Mouse (Mus musculus): ENCODE measurements around the gene Shank2. TPM values are rescaled to one million over a fixed set of nuclear protein-coding genes. Genes with fewer than 3 reads are reported as not detected.

The Shank2 gene
- 0.20 and 0.40 TPM in 2 replicates for polyA plus RNA-seq (2014; fragmentation: Nextera tagmentation; extraction: Ambion mirVana)

- H3K4me2 ChIP-seq, result no peak within 1 kb of the TSS
- 65% methylated on average over 3 of the region's 3 CpGs for WGBS (ENCODE audit: insufficient replicate concordance)
- H3K36me3 ChIP-seq (ENCODE audit: control insufficient read depth, insufficient read depth, low read length), result no peaks in the 10 kb centered on the region
- H3K4me1 ChIP-seq (ENCODE audit: control insufficient read depth, insufficient read depth, low read length), result no peaks in the 10 kb centered on the region
- no peaks in the 10 kb centered on the region for H3K27me3 ChIP-seq (ENCODE audit: control insufficient read depth, insufficient read depth, low read length)
- ATAC-seq (replicated peaks; ENCODE audit: insufficient number of reproducible peaks, low FRiP score, low TSS enrichment), result no peak
- H3K27ac ChIP-seq (ENCODE audit: low read depth, low read length), result no peak within 1 kb of the TSS
- no peak within 1 kb of the TSS for H3K9ac ChIP-seq (ENCODE audit: low read depth, low read length)
- no peak within 1 kb of the TSS for H3K4me3 ChIP-seq (ENCODE audit: low read depth, low read length)
- no peaks in the 10 kb centered on the region for H3K9me3 ChIP-seq (replicated peaks; ENCODE audit: control insufficient read depth, low read length)
Measured at GRCm38 (mm10) chr7:144001628-144002027, at the start of gene Shank2. Shank2 (plus strand) TSS chr7:144001928.

- Histone ChIP-seq H3K4me3 (ENCODE audit: low read depth, low read length) (no peak overlapping the region), H3K9me3 (replicated peaks; ENCODE audit: control insufficient read depth, low read length) (no peaks in the 10 kb centered on the region), H3K4me1 (ENCODE audit: control insufficient read depth, insufficient read depth, low read length) (no peaks in the 10 kb centered on the region), H3K9ac (ENCODE audit: low read depth, low read length) (no peak overlapping the region), H3K27ac (ENCODE audit: low read depth, low read length) (no peak overlapping the region), H3K4me2 (no peak overlapping the region), H3K36me3 (ENCODE audit: control insufficient read depth, insufficient read depth, low read length) (no peaks in the 10 kb centered on the region), H3K27me3 (ENCODE audit: control insufficient read depth, insufficient read depth, low read length) (0 out of 2 replicates have a peak, but pooled peaks cover 8% of the 10 kb centered on the region)
- no peak for ATAC-seq (replicated peaks; ENCODE audit: insufficient number of reproducible peaks, low FRiP score, low TSS enrichment)
- 71% methylated on average over 3 of the region's 3 CpGs for WGBS (ENCODE audit: insufficient replicate concordance)
Measured at GRCm38 (mm10) chr7:143952130-143952529, 49.6 kb upstream of the Shank2 start.

GRCm38 (mm10) chr7:143956575-143957295, 45.0 kb upstream of the Shank2 start:
- no peaks in the 10 kb centered on the region for H3K4me1 ChIP-seq (ENCODE audit: control insufficient read depth, insufficient read depth, low read length)
- 71% methylated on average over 6 of the region's 6 CpGs for WGBS (ENCODE audit: insufficient replicate concordance)
- ATAC-seq (replicated peaks; ENCODE audit: insufficient number of reproducible peaks, low FRiP score, low TSS enrichment), result no peak
- no peak overlapping the region for H3K4me3 ChIP-seq (ENCODE audit: low read depth, low read length)
- H3K36me3 ChIP-seq (ENCODE audit: control insufficient read depth, insufficient read depth, low read length), result no peaks in the 10 kb centered on the region
- no peaks in the 10 kb centered on the region for H3K9me3 ChIP-seq (replicated peaks; ENCODE audit: control insufficient read depth, low read length)
- no peak overlapping the region for H3K9ac ChIP-seq (ENCODE audit: low read depth, low read length)
- no peak overlapping the region for H3K27ac ChIP-seq (ENCODE audit: low read depth, low read length)
- H3K4me2 ChIP-seq, result no peak overlapping the region
- H3K27me3 ChIP-seq (ENCODE audit: control insufficient read depth, insufficient read depth, low read length), result 0 out of 2 replicates have a peak, but pooled peaks cover 2% of the 10 kb centered on the region

- no peak overlapping the region for H3K9ac ChIP-seq (ENCODE audit: low read depth, low read length)
- H3K27me3 ChIP-seq (ENCODE audit: control insufficient read depth, insufficient read depth, low read length), result no peaks in the 10 kb centered on the region
- no peaks in the 10 kb centered on the region for H3K9me3 ChIP-seq (replicated peaks; ENCODE audit: control insufficient read depth, low read length)
- no peak overlapping the region for H3K4me2 ChIP-seq
- 57% methylated on average over 11 of the region's 11 CpGs for WGBS (ENCODE audit: insufficient replicate concordance)
- no peaks in the 10 kb centered on the region for H3K4me1 ChIP-seq (ENCODE audit: control insufficient read depth, insufficient read depth, low read length)
- no peak overlapping the region for H3K4me3 ChIP-seq (ENCODE audit: low read depth, low read length)
- no peaks in the 10 kb centered on the region for H3K36me3 ChIP-seq (ENCODE audit: control insufficient read depth, insufficient read depth, low read length)
- H3K27ac ChIP-seq (ENCODE audit: low read depth, low read length), result no peak overlapping the region
- no peak for ATAC-seq (replicated peaks; ENCODE audit: insufficient number of reproducible peaks, low FRiP score, low TSS enrichment)
Measured at GRCm38 (mm10) chr7:143958030-143958565, 43.6 kb upstream of the Shank2 start.

- no peaks in the 10 kb centered on the region for H3K27me3 ChIP-seq (ENCODE audit: control insufficient read depth, insufficient read depth, low read length)
- WGBS (ENCODE audit: insufficient replicate concordance), result 79% methylated on average over 5 of the region's 5 CpGs
- H3K9me3 ChIP-seq (replicated peaks; ENCODE audit: control insufficient read depth, low read length), result no peaks in the 10 kb centered on the region
- no peak overlapping the region for H3K9ac ChIP-seq (ENCODE audit: low read depth, low read length)
- no peak for ATAC-seq (replicated peaks; ENCODE audit: insufficient number of reproducible peaks, low FRiP score, low TSS enrichment)
- no peak overlapping the region for H3K27ac ChIP-seq (ENCODE audit: low read depth, low read length)
- H3K4me1 ChIP-seq (ENCODE audit: control insufficient read depth, insufficient read depth, low read length), result no peaks in the 10 kb centered on the region
- no peaks in the 10 kb centered on the region for H3K36me3 ChIP-seq (ENCODE audit: control insufficient read depth, insufficient read depth, low read length)
- H3K4me2 ChIP-seq, result no peak overlapping the region
- H3K4me3 ChIP-seq (ENCODE audit: low read depth, low read length), result no peak overlapping the region
Measured at GRCm38 (mm10) chr7:143963813-143964212, 37.9 kb upstream of the Shank2 start.

GRCm38 (mm10) chr7:143966621-143967020, 35.1 kb upstream of the Shank2 start:
- Histone ChIP-seq H3K4me3 (ENCODE audit: low read depth, low read length) (no peak overlapping the region), H3K4me2 (no peak overlapping the region), H3K9me3 (replicated peaks; ENCODE audit: control insufficient read depth, low read length) (no peaks in the 10 kb centered on the region), H3K27me3 (ENCODE audit: control insufficient read depth, insufficient read depth, low read length) (0 out of 2 replicates have a peak, but pooled peaks cover under 1% of the 10 kb centered on the region), H3K27ac (ENCODE audit: low read depth, low read length) (no peak overlapping the region), H3K36me3 (ENCODE audit: control insufficient read depth, insufficient read depth, low read length) (no peaks in the 10 kb centered on the region), H3K4me1 (ENCODE audit: control insufficient read depth, insufficient read depth, low read length) (no peaks in the 10 kb centered on the region), H3K9ac (ENCODE audit: low read depth, low read length) (no peak overlapping the region)
- WGBS (ENCODE audit: insufficient replicate concordance), result 65% methylated on average over 7 of the region's 7 CpGs
- no peak for ATAC-seq (replicated peaks; ENCODE audit: insufficient number of reproducible peaks, low FRiP score, low TSS enrichment)

GRCm38 (mm10) chr7:143977491-143977830, 24.3 kb upstream of the Shank2 start:
- no peak for ATAC-seq (replicated peaks; ENCODE audit: insufficient number of reproducible peaks, low FRiP score, low TSS enrichment)
- Histone ChIP-seq H3K4me3 (ENCODE audit: low read depth, low read length) (peak overlapping the region; percentile 51), H3K27me3 (ENCODE audit: control insufficient read depth, insufficient read depth, low read length) (peaks cover 84% of the 10 kb centered on the region), H3K9ac (ENCODE audit: low read depth, low read length) (no peak overlapping the region), H3K4me1 (ENCODE audit: control insufficient read depth, insufficient read depth, low read length) (peaks cover 8% of the 10 kb centered on the region), H3K9me3 (replicated peaks; ENCODE audit: control insufficient read depth, low read length) (no peaks in the 10 kb centered on the region), H3K4me2 (peak overlapping the region; percentile 76), H3K36me3 (ENCODE audit: control insufficient read depth, insufficient read depth, low read length) (no peaks in the 10 kb centered on the region), H3K27ac (ENCODE audit: low read depth, low read length) (no peak overlapping the region)
- 17% methylated on average over 5 of the region's 5 CpGs for WGBS (ENCODE audit: insufficient replicate concordance)

GRCm38 (mm10) chr7:143977831-143978682, 23.7 kb upstream of the Shank2 start:
- Histone ChIP-seq H3K4me3 (ENCODE audit: low read depth, low read length) (peak overlapping the region; percentile 51), H3K4me2 (peak overlapping the region; percentile 76), H3K27me3 (ENCODE audit: control insufficient read depth, insufficient read depth, low read length) (peaks cover 88% of the 10 kb centered on the region), H3K4me1 (ENCODE audit: control insufficient read depth, insufficient read depth, low read length) (peaks cover 8% of the 10 kb centered on the region), H3K27ac (ENCODE audit: low read depth, low read length) (no peak overlapping the region), H3K9ac (ENCODE audit: low read depth, low read length) (no peak overlapping the region), H3K36me3 (ENCODE audit: control insufficient read depth, insufficient read depth, low read length) (no peaks in the 10 kb centered on the region), H3K9me3 (replicated peaks; ENCODE audit: control insufficient read depth, low read length) (no peaks in the 10 kb centered on the region)
- no peak for ATAC-seq (replicated peaks; ENCODE audit: insufficient number of reproducible peaks, low FRiP score, low TSS enrichment)
- WGBS (ENCODE audit: insufficient replicate concordance), result under 1% methylated on average over 67 of the region's 67 CpGs

All from heart, embryonic 11.5 days (tissue).